Mouse (Mus musculus) frontal cortex, adult (tissue): Measurements from ENCODE around the gene Ddn.
"Not testable (repeated sequence)": the region's sequence is repeated elsewhere in the genome, so short reads cannot be mapped to it uniquely, and the experiment has no call there.

Experiments
- ATAC-seq: cut with Nextera tagmentation; 2 replicates; pipeline ENCODE4 v1.9.2; 2017; ENCODE audit warnings: mild to moderate bottlenecking, moderate library complexity, mixed read lengths; ENCODE audit not compliant: low TSS enrichment

Gene Ddn

DNA sequence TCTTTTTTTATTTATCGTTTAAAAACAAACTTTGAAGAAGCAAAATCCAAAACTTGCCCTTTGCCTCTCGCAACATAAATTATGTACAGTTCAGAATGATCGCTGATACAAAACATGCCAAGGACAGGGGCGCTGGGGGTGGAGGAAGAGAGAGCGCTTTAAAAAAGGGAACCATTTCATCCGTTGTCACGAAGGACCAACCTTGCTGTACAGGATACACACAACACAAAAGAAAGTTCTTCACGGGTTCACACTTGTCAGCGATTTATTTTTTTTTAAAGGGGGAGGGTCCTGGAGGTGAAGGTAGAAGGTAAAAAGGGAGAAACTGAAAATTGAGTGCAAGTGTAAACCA is 22.4 kb upstream of the Ddn start:
- ATAC-seq = peak; percentile 8; the same call in 1 of the 2 replicates

DNA sequence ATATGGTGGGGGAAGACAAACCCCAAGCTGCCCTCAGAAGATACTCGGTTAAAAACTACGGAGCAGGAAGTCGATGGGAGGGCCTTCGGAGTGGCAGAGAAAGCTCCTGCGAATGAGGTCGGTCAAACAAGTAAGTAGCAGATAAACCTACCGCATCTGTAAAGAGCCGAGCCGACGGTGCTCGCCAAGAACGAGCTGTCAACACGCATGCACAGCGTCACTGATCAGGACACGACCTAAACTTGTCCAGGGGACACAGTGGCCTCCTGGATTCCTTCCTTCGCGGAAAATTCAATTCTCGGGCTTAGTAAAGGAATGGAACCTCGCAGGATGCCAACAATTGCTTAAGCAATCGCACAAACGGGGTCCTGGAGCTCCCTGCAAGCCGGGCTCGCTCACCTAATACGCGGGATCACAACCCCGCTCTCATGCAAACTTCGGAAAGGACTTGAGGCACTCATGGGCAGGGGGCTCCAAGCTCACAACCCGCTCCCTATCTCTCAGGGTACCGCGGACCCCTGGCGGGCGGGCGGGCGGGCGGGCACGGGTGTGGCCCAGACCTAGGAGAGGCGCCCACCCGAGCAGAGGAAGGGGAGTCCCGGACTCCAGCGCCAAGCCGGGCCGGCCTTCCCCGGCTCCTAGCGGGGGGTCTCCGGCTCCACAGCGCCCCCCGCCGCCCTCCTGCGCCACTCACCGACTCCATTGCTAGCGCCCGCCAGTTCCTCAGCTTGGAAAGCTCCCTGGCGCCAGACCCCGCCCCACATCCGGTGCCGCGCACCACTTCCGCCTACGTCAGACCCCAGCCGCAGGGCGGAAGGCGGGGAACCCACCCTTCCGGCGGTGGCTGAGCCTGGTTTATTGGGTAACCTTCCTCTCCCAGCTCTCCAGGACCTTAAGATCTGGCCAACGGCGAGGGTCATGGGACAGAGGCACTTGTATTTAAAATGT is 21.7 kb upstream of the Ddn start, which contains the start of gene Prkag1:
Gene Prkag1, minus strand, starts transcription at position 786 of the 948 bp plus-strand sequence.
- peak; percentile 92 for ATAC-seq

DNA sequence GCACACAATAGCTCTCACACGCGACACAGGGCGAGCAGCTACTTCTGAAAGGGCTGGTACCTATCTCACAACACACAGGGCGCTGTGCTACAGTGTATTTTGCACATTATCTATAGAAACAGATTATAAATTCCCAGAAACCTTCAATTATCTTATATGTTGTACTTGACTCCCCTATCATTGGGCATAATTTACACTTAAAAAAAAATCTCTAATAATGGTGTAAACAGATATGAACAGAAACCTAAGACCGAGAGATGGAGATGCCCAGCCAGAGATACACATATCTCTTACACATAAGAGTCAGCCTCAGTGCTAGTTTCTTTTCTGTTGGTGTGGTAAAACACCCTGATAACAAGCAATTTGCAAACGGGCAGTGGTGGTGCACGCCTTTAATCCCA is 18.3 kb upstream of the Ddn start:
- ATAC-seq = no peak

DNA sequence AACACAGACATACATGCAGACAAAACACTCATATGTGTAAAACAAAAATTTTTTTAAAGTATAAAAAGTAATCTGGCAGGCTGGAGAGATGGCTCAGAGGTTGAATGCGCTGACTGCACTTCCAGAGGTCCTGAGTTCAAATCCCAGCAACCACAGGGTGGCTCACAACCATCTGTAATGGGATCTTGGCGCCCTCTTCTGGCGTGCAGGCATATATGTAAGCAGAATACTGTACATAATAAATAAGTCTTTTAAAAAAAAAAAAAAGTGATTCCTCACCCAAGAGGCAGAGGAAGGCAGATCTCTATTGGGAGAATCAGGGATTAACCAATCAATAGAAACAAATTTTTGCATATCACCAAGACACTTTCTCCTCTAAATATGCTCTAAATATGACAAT is 14.1 kb upstream of the Ddn start:
- no peak for ATAC-seq

DNA sequence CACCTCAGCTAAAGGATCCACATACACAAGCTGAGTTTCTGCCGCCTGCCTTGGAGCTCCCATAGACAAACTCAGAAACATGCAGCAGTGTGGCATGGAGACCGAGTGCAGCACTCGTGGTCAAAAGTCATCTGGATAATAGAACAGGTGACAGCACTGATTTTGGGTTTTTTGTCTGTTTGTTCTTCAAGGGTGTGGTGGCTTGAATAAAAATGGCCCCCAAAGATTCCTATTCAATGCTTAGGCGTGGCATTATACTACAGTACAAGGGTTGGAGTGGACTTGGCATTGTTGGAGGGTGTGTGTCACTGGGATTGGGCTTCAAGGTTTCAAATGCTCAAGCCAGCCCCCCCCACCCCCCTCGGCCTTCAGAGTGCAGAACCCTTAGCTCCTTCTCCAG is 12.9 kb upstream of the Ddn start:
- ATAC-seq = no peak

DNA sequence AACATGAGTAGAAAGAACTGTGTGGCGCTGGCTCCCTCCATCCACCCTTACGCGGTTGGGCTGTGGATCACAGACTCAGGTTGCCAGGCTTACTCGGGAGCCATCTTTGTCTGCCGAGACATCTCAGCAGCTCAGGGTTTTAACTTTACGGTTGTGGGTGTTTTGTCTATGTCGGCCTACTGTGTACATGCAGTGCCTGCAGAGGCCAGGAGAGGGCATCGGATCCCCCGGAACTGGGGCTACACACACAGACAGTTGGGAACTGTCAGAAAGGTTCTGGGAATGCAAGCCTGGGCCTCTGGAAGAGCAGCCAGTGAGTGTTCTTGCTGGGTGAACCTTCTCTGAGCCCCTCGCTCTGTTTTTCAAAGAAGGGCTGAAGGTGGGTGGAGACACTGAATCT is 12.1 kb upstream of the Ddn start:
- ATAC-seq = peak; percentile 61; the same call in 1 of the 2 replicates

DNA sequence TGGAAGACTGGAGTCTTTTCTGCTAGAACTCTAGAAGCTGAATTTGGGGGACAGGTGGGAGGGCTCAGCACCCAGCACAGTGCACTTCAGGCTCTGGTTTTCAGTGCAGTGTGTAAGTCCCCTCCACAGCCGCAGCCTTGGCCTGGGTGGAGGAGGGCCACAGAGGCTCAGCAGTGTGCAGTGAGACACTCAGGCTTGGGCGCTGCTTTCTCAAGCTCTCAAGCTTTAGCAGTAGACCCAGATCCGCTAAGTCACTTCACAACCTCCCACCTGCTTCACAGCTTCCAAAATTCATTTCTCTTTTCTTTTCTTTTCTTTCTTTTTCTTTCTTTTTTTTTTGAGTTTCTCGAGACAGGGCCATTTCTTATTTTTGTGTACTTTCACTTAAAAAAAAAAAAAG is 11.6 kb upstream of the Ddn start:
- peak; percentile 79; the same call in 1 of the 2 replicates for ATAC-seq

DNA sequence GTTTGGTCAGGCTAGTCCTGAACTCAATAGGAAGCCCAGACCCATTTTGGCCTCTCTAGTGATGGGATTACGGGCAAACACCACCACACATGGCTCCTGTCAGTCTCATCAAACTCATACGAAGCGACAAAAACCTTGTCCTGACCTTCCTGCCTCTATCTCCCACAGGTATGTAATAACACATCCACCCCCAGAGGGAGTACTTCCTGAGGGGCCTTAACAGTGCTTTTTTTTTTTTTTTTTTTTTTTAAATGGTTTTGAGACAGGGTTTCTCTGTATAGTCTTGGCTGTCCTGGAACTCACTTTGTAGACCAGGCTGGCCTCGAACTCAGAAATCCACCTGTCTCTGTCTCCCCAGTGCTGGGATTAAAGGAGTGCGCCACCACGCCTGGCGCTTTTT is 8.9 kb upstream of the Ddn start:
- no peak for ATAC-seq

DNA sequence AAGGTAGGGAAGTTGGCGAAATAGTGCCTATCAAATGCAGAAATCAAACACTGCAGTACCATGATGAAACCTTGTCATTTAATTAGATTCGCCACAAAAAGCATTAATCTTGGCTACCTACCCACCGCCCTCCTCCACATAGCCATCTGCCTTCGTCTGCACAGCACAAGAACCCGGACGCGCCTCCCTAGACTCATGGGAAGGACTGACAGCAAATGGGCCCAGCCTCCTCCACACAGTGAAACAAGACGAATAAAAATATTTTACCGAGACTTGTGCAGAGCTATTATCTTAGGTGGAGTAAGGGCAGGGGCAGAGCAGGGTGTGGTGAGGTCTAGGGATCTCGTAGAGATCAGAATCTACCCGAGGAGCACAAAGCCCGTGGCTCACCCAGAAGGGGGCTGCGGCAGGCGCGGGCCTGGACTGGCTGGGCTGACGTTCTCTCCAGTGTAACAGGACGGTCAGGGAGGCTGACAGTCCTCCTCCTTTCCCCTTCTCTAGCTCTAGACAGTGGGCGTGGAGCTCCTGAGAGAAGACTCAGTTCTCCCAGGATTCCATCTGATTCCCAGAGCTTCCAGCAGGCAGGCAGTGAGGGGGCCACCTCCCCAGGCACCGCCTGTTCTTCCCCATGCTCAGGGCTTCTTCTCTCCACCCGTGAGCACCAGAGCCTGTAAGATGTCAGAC is 3.6 kb upstream of the Ddn start:
- ATAC-seq = peak; percentile 69

DNA sequence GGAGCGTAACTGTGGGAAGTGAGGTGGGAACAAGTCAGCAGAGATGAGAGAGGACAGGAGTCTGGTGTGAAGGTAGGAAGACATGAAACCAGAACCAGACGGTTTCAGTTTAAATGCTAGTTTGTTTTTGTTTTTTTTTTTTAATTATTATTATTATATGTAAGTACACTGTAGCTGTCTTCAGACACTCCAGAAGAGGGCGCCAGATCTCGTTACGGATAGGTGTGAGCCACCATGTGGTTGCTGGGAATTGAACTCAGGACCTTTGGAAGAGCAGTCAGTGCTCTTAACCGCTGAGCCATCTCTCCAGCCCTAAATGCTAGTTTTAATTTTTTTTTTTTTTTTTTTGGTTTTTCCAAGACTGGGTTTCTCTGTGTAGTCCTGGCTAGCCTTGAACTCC is 922 bp upstream of the Ddn start:
- not testable (repeated sequence) for ATAC-seq

DNA sequence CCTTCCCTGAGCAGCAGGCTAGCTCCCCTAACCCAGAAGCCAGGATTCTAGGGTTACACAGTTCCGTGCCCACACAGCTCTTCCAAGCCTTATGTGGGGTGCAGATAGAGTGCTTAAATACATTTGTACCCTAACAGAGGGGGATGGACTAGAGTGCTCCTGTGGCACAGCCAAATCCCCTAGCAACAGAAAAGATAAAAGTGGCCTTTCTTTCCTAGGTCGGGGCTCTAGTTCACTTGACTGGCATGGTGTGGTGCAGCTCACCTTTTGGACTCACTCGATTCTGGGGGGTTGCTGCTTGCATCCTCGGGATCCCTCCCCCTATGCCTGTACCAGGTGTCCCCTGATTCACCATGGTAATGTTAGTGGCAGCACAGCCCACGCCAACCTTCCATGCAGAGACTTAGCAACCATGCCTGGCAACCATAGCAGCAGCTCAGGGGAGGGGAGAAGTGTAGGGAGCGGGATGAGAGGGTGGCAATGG is 597 bp downstream of the Ddn start:
- ATAC-seq = peak; percentile 64

DNA sequence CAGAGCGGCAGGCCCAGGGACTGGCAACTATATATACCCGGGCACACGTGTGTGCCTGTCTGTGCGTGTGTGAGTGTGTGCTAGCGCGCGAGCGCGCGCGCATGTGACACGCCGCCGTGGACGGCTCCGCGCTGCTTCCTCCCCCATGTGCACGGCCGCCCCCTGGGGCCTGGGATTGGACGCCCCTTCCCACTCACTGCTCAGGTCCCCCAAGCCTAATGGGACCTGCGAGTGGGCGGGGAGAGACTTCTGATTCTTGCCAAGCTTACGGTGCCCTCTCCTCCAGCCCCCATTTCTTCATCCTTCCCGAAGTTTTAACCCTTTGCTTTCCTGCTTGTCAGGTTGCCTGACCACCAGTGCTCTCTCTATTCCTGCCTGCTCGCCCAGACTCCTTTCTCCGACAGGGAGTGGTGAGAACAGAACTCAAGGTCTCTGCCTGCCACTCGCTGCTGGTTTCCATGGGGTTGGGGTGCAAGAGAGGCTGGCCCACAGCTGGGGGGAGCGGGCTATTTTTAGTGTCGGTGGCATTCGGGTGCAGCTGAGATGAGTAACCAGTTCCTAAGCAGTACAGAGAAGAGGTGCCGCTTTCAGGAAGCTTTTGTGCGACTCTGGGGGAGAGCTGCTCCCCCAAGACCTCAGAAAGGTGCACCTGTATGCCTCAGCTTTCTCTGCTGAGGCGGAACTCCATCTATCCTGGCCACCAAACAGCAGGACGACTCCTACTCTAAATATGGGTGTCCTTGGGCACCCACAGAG is 1.2 kb downstream of the Ddn start:
- ATAC-seq = peak; percentile 10

DNA sequence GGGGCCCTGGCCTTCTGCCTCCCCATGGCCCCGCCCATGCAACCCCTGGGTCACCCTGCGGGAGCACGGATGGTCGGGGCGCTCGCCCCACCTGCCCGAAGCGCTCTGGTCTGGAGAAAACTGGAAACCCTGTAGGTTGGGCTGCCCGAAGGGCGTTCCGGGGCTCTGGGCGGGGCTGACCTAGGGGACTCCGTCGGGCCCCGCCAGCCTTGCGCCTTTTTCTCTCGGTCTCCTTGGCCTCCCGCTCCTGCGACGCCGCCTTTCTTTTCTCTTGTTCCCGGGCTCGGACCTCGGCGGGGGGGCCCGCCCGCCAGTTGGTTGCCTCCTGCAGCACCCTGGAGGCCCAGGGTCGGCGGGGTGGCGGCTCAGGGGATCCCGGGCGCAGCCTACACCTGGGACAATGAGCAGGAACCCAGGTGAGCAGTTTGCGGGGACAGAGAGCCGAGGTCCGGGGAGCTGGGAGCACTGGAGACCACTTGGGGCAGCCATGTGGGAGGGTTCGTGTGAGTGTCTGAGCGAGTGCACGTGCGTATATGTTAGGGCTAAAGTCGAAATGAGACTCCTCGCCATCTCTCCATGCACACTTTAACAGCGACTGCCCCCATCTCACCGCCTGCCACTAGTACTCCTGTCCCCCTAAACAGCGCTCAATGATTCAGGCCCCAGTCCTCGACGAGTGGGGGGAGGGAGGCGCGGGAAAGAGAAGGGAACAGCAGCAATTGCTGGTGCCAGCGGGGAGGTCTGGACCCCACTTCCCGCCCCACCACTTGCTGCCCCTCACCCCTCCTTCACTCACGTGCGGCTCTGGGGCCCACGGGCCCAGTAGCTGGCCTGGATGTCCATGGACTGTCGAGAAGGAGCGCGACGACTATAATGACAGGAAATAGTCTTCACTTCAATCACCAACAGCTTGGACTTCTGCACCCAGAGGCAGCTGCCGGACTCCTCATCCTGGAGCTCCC is 2.2 kb downstream of the Ddn start:
- no peak for ATAC-seq

DNA sequence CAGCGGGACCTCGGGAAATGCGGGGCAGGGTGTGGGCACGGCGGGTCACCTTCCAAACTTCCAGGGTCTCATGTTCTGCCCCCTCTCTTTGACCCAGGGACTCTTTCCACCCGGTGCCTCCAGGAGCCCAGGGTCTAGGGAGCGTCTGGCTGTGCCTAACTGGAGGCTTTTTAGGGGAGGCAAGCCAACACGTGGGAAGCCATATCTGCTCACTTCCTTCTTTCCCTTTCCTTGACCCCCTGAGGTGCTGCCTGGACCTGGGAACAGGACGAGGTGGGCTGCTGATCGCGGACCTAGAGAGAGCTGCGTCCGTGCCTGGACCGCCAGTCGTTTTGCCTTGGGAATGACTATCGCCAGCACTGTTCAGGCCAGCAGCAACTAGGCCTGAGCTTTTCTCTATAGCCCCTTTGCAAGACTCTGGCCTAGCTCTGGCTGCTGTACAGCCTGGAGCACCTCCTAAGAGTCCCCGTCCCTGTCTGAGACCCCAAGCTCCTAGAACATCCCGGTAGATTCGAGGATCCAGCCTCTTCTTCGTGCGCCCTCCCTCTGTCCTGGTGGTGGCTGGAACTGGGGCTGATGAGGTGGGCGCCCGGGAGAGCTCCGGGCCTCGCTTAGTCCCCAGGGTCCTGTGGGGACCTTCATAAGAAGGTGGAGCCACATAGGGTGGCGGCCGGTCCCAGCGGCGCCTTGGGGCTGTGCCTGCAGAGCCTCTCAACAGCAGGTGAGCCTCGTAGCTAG is 3.0 kb downstream of the Ddn start:
- ATAC-seq = no peak

DNA sequence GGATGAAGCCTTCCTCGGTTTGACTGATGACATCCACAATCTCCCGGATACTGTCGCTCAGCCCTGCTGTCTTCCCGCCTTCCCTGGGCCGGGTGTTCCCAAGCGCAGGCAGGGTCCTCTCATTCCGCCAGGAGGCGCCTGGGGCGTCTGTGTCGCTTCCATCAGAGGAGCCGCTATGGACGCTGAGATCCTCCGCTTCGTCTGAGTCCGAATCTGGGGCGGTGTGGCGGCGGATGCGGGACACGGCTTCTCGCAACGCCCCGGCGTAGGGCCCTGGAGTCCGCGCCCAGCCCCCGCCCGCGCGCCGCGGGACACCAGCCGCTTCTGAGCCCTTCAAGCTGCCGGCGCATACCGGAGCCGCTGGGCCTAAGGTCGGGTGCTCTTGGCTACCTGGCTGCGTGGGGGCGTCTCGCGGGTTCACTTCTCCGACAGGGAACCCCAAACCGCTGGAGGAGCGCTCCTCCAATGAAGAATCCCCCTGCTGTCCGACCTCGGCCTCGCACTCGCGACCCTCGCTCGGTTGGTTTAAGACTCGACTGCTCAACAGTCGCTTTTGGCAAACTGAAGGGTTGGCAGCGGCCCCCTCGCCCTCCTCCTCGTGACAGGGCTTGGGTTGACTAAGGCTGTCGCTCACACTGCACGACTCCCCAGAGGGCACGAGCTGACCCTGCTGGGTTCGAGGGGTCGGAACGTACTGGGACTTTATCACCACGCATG is 3.8 kb downstream of the Ddn start:
- ATAC-seq = peak; percentile 26; the same call in 1 of the 2 replicates

DNA sequence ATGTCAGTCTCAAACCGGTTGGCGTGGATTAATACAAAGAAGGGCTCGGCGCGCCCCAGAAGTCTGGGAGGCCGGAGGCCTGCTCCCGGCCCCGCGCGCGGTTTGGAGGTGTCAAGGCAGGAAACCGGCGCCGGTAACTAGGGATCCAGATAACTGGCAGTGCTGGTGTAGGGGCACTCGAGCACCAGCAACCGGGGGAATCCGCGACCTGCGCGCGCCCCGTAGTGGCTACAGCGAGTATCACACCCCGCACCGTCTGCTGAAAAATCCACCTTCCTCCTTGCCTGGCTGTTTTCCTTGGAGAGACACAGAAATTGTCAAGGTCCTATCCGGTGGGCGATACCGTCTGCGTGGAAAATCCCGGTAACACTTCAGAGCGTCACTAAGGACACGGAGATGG is 5.2 kb downstream of the Ddn start:
- ATAC-seq = no peak

DNA sequence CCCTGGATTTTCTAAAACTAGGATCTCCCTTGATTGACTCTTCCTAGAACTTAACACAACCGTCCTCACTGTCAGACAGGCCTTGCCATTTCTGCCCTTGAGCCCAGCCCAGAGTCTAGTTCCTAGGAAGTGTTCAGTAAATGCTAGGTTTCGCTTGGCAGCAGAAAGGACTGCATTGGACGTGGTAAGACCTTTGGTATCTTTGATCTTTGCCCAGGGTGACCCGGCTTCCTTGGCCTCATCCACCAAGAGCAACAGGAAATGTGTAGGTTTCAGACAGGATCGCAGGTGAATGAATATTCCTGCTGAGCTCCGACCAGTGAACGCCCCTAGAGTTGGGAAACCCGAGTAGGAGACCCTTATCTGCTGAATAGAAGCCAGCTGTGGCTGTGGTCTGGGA is 6.4 kb downstream of the Ddn start:
- ATAC-seq = no peak

DNA sequence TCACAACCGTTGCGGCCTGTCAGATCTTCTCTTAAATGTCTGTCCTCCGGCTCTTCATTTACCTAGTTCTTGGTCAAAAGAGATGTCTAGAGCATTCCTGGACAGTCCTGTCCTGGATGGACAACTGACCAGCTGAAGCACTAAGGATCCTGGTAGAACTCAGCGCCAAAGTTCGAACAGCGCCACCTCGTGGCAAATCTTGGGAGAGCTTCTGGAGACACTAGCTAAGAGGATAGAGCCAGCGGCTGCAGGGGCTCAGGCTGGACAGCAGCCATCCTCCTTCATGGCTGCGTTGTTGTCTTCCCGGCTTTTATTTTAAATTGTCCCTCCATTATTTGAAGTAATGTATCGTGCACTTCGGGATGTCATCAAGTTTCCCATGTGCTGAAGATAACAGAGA is 9.9 kb downstream of the Ddn start:
- ATAC-seq = no peak

DNA sequence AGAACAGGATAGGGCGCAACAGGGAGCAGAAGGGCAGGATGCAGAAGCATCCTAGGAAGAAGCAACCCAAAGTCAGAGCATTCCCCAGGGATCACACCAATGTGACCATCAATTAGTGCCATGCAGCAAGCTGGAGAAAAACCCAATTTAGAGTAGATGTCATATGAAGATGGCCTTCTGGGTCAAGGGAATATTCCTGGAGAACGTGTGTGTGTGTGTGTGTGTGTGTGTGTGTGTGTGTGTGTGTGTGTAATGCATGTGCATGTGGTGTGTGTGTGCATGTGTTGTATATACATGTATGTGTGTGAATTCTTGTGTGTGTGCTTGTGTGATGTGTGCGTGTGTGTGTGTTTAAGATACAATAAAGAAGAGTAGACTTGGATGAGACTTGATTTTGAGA is 10.4 kb downstream of the Ddn start:
- no peak for ATAC-seq
